Mouse (Mus musculus) gastrocnemius, adult 18-20 months (tissue): Measurements from ENCODE around the gene Fbn1. TPM values are rescaled to one million over a fixed set of nuclear protein-coding genes. Genes with fewer than 3 reads are reported as not detected.

ENCODE experiments used
- DNase-seq: peaks from one replicate; pipeline ENCODE4 v3.0.0; 2021; ENCODE audit warnings: low spot score
- total RNA-seq, 2 experiments: library from RNA; stranded (reverse); gene quantifications; 2 replicates each; pipeline ENCODE4 v1.2.3; 2021

Gene Fbn1
- total RNA-seq, 2 experiments from 2014 or later, result 27.7 to 33.8 TPM

DNA sequence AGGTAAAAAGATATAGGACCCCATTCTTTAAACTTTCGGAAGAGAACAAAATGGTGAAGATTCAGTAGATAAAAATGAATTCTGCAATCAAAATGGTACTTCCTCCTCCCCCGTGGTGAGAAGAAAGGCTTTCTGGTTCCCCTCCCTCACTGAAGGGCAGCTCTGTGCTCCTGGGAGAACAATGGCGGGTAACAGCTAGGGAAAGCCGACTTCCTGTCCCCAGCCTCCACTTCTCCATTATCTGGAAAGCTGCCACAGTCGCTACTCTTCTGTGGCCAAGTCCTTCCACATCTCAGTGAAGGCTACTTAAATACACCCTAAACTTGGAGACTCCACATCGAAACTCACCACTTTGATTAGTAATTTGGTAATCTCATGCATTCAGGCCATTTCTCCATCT, 43.8 kb downstream of the Fbn1 start:
- no peak for DNase-seq

DNA sequence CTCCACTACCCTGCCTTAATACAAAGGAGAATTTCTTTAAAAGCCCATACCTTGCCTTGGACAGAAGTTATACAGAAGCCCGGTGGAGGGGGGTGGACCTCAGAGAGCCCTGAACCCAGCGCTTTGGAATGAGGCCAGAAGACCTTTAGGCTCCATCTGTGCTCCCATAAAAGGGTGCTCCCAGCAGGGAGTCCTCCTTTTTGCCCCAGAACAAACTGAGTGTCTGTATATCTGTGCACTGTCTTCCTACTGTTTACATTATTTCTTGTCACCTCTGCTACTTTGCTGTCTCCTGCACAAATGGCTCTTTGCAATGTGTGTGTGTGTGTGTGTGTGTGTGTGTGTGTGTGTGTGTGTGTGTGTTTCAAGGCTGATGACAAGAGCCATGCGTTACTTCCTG, 48.7 kb downstream of the Fbn1 start:
- no peak for DNase-seq

DNA sequence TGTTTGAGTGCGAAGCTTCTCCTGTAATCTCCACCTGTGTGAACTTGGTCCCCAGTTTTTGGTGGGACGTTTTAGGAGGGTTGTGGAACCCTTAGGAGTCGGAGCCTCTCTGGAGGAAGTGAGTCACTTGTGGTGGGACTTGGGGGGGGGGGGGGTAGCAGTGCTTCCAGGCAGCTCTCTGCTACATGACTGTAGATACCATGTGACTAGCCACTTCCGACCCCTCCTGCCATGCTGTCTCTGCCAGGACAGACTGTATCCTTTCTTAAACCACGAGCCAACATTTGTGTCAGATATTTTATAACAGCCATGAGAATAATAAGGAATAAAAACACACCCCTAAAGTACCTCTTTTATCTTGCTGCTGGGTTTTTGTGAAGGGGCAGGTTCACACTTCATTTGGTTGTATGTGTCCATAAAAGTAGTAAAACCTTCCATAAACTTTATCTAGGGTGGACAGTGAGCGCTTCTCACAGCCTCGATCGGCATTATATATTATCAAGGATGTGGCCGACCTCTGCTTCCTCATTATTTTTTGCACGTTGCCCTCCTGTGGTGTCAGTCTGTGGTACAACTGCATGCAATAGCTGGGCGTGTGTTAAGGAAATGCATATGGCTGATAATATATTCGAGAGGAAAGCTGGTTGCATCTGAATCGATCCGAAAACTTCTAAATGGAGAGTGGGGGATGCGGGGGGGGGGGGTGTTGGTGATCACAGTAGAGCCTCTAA, 51.6 kb downstream of the Fbn1 start:
- DNase-seq, result no peak

- DNase-seq, result no peak
Observed at GRCm38 (mm10) chr2:125454781-125455180, 53.0 kb downstream of the Fbn1 start.

DNA sequence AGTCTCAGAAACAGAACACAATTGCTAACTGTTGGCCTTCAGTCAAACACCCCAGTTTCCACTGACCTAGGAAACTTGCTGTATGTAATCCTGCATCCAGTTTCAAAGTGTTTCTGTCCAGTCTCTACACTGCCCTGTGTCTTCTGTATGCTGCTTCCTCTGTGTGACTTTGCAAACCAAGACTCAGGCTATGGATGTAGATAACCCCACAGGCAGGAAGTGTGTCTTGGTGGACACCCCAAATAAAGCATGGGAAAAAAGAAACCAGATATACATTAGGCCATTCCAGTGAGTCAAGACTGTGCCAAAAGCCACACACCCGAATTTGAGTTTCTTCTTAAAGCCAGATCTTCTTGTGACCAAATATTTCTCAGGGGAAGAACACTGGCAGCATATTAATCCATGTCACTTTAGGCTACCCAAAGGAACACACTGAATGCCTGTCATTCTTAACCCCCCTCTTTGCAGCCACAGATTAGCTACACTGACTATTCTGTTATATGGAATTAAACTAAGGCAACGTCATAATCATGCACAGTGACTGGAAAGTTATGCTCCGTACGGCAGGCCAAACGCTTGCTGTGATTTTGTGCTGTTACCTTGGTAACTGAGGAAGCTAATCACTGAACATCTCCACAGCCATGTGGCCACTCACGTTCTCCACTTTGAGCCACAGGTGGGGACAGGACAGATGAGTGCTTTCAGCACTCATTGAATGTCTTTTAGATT, 55.3 kb downstream of the Fbn1 start:
- no peak for DNase-seq

DNA sequence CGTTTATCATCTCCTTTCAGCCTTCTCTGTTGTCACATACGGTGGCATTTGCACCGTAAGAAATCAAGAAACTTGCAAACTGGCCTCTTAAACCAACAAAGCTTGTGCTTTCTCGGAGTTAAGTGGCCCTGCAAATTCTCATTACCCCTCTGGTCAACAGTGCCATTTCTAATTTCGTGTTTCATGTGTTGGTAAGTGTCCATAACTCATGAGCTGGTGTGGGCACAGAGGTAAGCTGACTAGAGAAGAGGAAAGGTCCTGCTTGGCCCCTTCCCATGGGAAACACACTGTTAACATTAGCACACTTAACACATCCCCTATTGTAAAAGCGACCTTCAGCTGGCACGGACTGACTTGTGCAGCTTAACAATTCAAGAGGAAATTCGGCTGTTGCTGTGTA, 58.4 kb downstream of the Fbn1 start:
- no peak for DNase-seq

- peak; percentile 60 for DNase-seq
Observed at GRCm38 (mm10) chr2:125448881-125449280, 58.9 kb downstream of the Fbn1 start.

GRCm38 (mm10) chr2:125447274-125447898, 60.4 kb downstream of the Fbn1 start:
- DNase-seq, result no peak

GRCm38 (mm10) chr2:125438381-125438780, 69.4 kb downstream of the Fbn1 start:
- no peak for DNase-seq

- no peak for DNase-seq
Observed at GRCm38 (mm10) chr2:125436240-125436639, 71.6 kb downstream of the Fbn1 start.

GRCm38 (mm10) chr2:125433524-125433923, 74.3 kb downstream of the Fbn1 start:
- DNase-seq, result no peak

DNA sequence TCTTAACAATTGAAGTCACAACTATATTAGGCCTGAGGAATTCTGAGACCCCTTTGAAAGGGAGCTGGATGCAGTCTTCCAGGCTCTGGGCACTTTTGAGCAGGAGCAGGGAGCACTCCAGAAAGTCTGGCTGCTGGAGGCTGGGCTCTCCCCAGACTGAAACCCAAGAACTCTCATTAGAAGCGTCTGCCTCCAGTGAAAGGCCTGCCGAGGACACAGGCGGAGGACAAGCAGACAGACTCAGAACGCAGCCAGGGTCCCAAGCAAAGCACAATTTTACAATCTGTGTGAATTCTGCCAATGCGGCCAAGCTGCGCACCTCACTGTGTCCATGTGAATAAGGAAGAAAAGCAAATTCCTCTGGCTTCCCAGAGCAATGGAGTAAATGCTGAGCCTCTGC, 76.3 kb downstream of the Fbn1 start:
- peak; percentile 38 for DNase-seq

- DNase-seq, result peak; percentile 71
Observed at GRCm38 (mm10) chr2:125428811-125429438, 78.9 kb downstream of the Fbn1 start.

GRCm38 (mm10) chr2:125420604-125421003, 87.2 kb downstream of the Fbn1 start:
- no peak for DNase-seq

DNA sequence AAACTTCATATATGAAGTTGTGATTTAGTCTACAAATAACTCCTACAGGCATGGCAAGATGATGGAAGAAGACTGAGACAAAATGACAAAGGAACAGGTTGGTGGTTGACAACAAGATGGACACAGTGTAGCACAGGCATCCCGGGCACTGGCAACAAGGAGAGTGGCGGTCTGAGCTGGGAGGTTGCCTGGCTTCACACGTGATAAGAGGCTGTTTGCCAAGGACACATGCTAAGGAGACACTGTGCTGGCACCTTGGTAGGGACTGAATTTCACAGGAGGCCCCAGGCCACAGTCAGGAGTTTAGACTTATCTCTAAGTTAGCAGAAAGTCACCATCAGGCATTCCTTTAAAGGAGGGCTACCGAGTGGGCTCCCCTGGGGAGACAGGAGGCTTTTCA, 88.1 kb downstream of the Fbn1 start:
- DNase-seq, result no peak

DNA sequence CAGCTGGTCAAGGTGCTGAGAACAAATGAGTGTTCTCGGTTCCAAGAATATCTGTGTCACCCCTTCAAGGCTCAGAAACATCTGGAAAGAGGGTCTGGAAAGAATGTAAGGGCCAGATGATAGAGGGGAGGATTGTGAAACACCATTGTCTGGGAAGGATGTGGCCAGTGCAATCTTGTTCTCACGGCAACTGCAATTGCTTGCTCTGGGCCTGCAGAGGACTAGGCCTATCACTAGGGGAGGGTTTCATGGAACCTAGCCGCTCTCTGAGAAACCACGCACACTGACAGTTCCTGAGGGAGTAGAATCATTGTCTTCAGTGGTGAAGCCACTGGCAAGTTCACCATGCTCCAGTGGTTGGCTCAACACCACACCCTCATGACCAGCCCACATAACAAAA, 89.2 kb downstream of the Fbn1 start:
- DNase-seq, result no peak

GRCm38 (mm10) chr2:125416541-125417245, 91.1 kb downstream of the Fbn1 start:
- DNase-seq, result no peak

GRCm38 (mm10) chr2:125412351-125412750, 95.4 kb downstream of the Fbn1 start:
- no peak for DNase-seq

- no peak for DNase-seq
Observed at GRCm38 (mm10) chr2:125411777-125412176, 96.0 kb downstream of the Fbn1 start.

- no peak for DNase-seq
Observed at GRCm38 (mm10) chr2:125404509-125405105, 103.2 kb downstream of the Fbn1 start.

DNA sequence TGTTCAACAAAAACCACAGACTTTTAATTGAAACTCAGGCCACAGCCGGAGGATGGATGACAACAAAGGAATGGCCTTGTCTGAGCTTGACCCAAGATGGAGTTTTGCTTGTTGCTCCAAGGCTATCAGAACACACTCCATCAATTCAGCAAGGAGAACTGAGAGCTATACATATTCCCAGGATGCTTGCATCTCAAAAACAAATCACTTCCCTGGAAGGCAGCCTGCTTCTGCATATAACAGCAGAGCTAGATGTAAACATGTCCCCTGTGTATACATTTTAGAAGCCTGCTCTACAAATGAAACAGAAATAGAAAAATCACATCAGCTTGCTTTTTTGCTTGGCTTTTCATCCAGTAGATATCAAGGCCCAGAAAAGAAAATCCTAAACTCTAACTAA, 105.5 kb downstream of the Fbn1 start:
- DNase-seq, result no peak
